Mouse (Mus musculus): Measurements from ENCODE around the gene Mcoln2.

GRCm38 (mm10) chr3:146216561-146216960, 66.9 kb downstream of the Mcoln2 start:
- TF ChIP-seq EP300 (IDR thresholded peaks at IDR 0.05; ENCODE audit: low read depth) (no peak), CTCF (IDR thresholded peaks at IDR 0.05; ENCODE audit: low read depth) (no peak)

All from liver, postnatal 0 days (tissue).